Mouse (Mus musculus) stomach, embryonic 14.5 days (tissue): ENCODE measurements around the gene Mki67. TPM values are rescaled to one million over a fixed set of nuclear protein-coding genes. Genes with fewer than 3 reads are reported as not detected.

Source experiments
- ATAC-seq: fragments of 200-750 bp; cut with Nextera tagmentation; 2 replicates; pipeline ENCODE4 v1.8.0; 2017; ENCODE audit warnings: low read depth, moderate TSS enrichment; ENCODE audit not compliant: insufficient number of reproducible peaks, insufficient read depth, low FRiP score
- H3K27ac ChIP-seq: fragments of 300-500 bp; sonication (generic); 2 replicates; pipeline ENCODE4 v1.5.1; 2014; ENCODE audit warnings: mild to moderate bottlenecking, low read length, moderate library complexity, mixed read lengths
- H3K27me3 ChIP-seq: fragments of 300-500 bp; sonication (generic); 2 replicates; pipeline ENCODE4 v1.6.1; 2014; ENCODE audit warnings: low read length, control low read depth, mixed read lengths; ENCODE audit not compliant: control insufficient read depth, insufficient read depth
- H3K36me3 ChIP-seq: fragments of 300-500 bp; sonication (generic); 2 replicates; pipeline ENCODE4 v1.6.1; 2014; ENCODE audit warnings: mild to moderate bottlenecking, control low read depth, low read length, moderate library complexity, mixed read lengths; ENCODE audit not compliant: control insufficient read depth, insufficient read depth
- H3K4me1 ChIP-seq: fragments of 300-500 bp; sonication (generic); 2 replicates; pipeline ENCODE4 v1.6.1; 2014; ENCODE audit warnings: low read length, control low read depth, mixed read lengths; ENCODE audit not compliant: control insufficient read depth, insufficient read depth
- H3K4me2 ChIP-seq: fragments of 300-500 bp; sonication (generic); replicated peaks from 2 replicates; pipeline ENCODE4 v1.6.1; 2014; ENCODE audit warnings: low read depth, low read length, control low read depth
- H3K4me3 ChIP-seq: fragments of 300-500 bp; sonication (generic); 2 replicates; pipeline ENCODE4 v1.5.1; 2014; ENCODE audit warnings: low read depth, low read length, control low read depth
- H3K9ac ChIP-seq: fragments of 300-500 bp; sonication (generic); replicated peaks from 2 replicates; pipeline ENCODE4 v1.6.1; 2014; ENCODE audit warnings: low read depth, mild to moderate bottlenecking, control low read depth, low read length, moderate library complexity, mixed read lengths
- H3K9me3 ChIP-seq: fragments of 300-500 bp; sonication (generic); 2 replicates; pipeline ENCODE4 v1.6.1; 2016; ENCODE audit warnings: low read depth, low read length, control low read depth; ENCODE audit not compliant: control insufficient read depth
- WGBS: fragments of 180-500 bp; shearing (Covaris S2); extraction: QIAGEN DNeasy Blood & Tissue Kit; methylation state at CpG from one replicate; pipeline ENCODE4 v1.1.7; 2014; 5-methylcytosine and 5-hydroxymethylcytosine counted together
- polyA plus RNA-seq: library from polyadenylated mRNA; unstranded; fragments of >200 nt; fragmentation: Nextera tagmentation; extraction: Ambion mirVana; gene quantifications from 2 replicates; pipeline ENCODE4 v1.2.1, GENCODE M21; 2014

Mki67 gene
- polyA plus RNA-seq, 1 experiment from 2014 or later = 66.4 TPM

GRCm38 (mm10) chr7:135723672-135724341, 7.6 kb upstream of the Mki67 start:
- no peaks in the 10 kb centered on the region for H3K9me3 ChIP-seq
- H3K4me2 ChIP-seq = no peak overlapping the region
- H3K36me3 ChIP-seq = no peaks in the 10 kb centered on the region
- no peaks in the 10 kb centered on the region for H3K27me3 ChIP-seq
- WGBS = 31% methylated on average over 6 of the region's 6 CpGs
- H3K27ac ChIP-seq = peak overlapping the region; percentile 52; the same call in 1 of the 2 replicates
- H3K9ac ChIP-seq = no peak overlapping the region
- ATAC-seq = peak; percentile 49; the same call in 1 of the 2 replicates
- H3K4me1 ChIP-seq = 0 out of 2 replicates have a peak, but pooled peaks cover 7% of the 10 kb centered on the region
- no peak overlapping the region for H3K4me3 ChIP-seq

- no peak overlapping the region for H3K4me2 ChIP-seq
- no peak for ATAC-seq
- no peak overlapping the region for H3K27ac ChIP-seq
- H3K4me3 ChIP-seq = no peak overlapping the region
- H3K9me3 ChIP-seq = no peaks in the 10 kb centered on the region
- H3K36me3 ChIP-seq = no peaks in the 10 kb centered on the region
- no peaks in the 10 kb centered on the region for H3K27me3 ChIP-seq
- WGBS = 85% methylated on average over 6 of the region's 6 CpGs
- no peak overlapping the region for H3K9ac ChIP-seq
- H3K4me1 ChIP-seq = 0 out of 2 replicates have a peak, but pooled peaks cover 7% of the 10 kb centered on the region
Observed at GRCm38 (mm10) chr7:135722011-135722838, 6.1 kb upstream of the Mki67 start.

GRCm38 (mm10) chr7:135721436-135721992, 5.4 kb upstream of the Mki67 start:
- no peak overlapping the region for H3K9ac ChIP-seq
- no peaks in the 10 kb centered on the region for H3K9me3 ChIP-seq
- H3K4me1 ChIP-seq = 0 out of 2 replicates have a peak, but pooled peaks cover 7% of the 10 kb centered on the region
- no peak overlapping the region for H3K4me2 ChIP-seq
- ATAC-seq = peak; percentile 83
- H3K27me3 ChIP-seq = no peaks in the 10 kb centered on the region
- H3K27ac ChIP-seq = no peak overlapping the region
- no peaks in the 10 kb centered on the region for H3K36me3 ChIP-seq
- H3K4me3 ChIP-seq = no peak overlapping the region
- 47% methylated on average over 7 of the region's 7 CpGs for WGBS

- Histone ChIP-seq H3K9me3 (no peaks in the 10 kb centered on the region), H3K27ac (no peak overlapping the region), H3K36me3 (no peaks in the 10 kb centered on the region), H3K4me1 (peaks cover 13% of the 10 kb centered on the region), H3K9ac (no peak overlapping the region; the same call in 1 of the 2 replicates), H3K4me2 (peak overlapping the region; percentile 37), H3K4me3 (peak overlapping the region; percentile 90), H3K27me3 (no peaks in the 10 kb centered on the region)
- no peak for ATAC-seq
- WGBS = 66% methylated on average over 7 of the region's 7 CpGs
Observed at GRCm38 (mm10) chr7:135716968-135717557, 902 bp upstream of the Mki67 start.

- no peaks in the 10 kb centered on the region for H3K9me3 ChIP-seq
- no peak overlapping the region for H3K27ac ChIP-seq
- H3K36me3 ChIP-seq = no peaks in the 10 kb centered on the region
- H3K4me2 ChIP-seq = peak overlapping the region; percentile 37
- peak overlapping the region; percentile 90 for H3K4me3 ChIP-seq
- under 1% methylated on average over 20 of the region's 28 CpGs for WGBS
- H3K4me1 ChIP-seq = peaks cover 13% of the 10 kb centered on the region
- peak; percentile 97 for ATAC-seq
- H3K9ac ChIP-seq = no peak overlapping the region; the same call in 1 of the 2 replicates
- H3K27me3 ChIP-seq = no peaks in the 10 kb centered on the region
Observed at GRCm38 (mm10) chr7:135716445-135716877, 300 bp upstream of the Mki67 start.

- Histone ChIP-seq H3K36me3 (peaks cover 2% of the 10 kb centered on the region; the same call in 1 of the 2 replicates), H3K27me3 (no peaks in the 10 kb centered on the region), H3K9me3 (no peaks in the 10 kb centered on the region), H3K27ac (no peak overlapping the region), H3K9ac (peak overlapping the region; percentile 93), H3K4me1 (peaks cover 13% of the 10 kb centered on the region), H3K4me2 (peak overlapping the region; percentile 55), H3K4me3 (peak overlapping the region; percentile 90)
- WGBS = 2% methylated on average over 7 of the region's 7 CpGs
- ATAC-seq = no peak
Observed at GRCm38 (mm10) chr7:135715166-135715565, 995 bp downstream of the Mki67 start.

- no peak for ATAC-seq
- Histone ChIP-seq H3K4me3 (peak overlapping the region; percentile 90), H3K9ac (no peak overlapping the region), H3K9me3 (no peaks in the 10 kb centered on the region), H3K27me3 (no peaks in the 10 kb centered on the region), H3K4me2 (peak overlapping the region; percentile 55), H3K4me1 (peaks cover 13% of the 10 kb centered on the region), H3K27ac (no peak overlapping the region), H3K36me3 (peaks cover 19% of the 10 kb centered on the region; the same call in 1 of the 2 replicates)
- WGBS = 81% methylated on average over 8 of the region's 8 CpGs
Observed at GRCm38 (mm10) chr7:135713326-135713725, 2.8 kb downstream of the Mki67 start.

- H3K27me3 ChIP-seq = no peaks in the 10 kb centered on the region
- H3K9ac ChIP-seq = no peak overlapping the region
- 89% methylated on average over 1 of the region's 1 CpGs for WGBS
- peaks cover 13% of the 10 kb centered on the region for H3K4me1 ChIP-seq
- no peak overlapping the region for H3K27ac ChIP-seq
- no peak for ATAC-seq
- H3K9me3 ChIP-seq = no peaks in the 10 kb centered on the region
- peaks cover 25% of the 10 kb centered on the region; the same call in 1 of the 2 replicates for H3K36me3 ChIP-seq
- H3K4me3 ChIP-seq = no peak overlapping the region
- 0 out of 2 replicates have a peak overlapping the region, but pooled peaks have one; percentile 55 for H3K4me2 ChIP-seq
Observed at GRCm38 (mm10) chr7:135712534-135712933, 3.6 kb downstream of the Mki67 start.
